Mouse (Mus musculus): ENCODE measurements around the gene Pmpcb.

DNA sequence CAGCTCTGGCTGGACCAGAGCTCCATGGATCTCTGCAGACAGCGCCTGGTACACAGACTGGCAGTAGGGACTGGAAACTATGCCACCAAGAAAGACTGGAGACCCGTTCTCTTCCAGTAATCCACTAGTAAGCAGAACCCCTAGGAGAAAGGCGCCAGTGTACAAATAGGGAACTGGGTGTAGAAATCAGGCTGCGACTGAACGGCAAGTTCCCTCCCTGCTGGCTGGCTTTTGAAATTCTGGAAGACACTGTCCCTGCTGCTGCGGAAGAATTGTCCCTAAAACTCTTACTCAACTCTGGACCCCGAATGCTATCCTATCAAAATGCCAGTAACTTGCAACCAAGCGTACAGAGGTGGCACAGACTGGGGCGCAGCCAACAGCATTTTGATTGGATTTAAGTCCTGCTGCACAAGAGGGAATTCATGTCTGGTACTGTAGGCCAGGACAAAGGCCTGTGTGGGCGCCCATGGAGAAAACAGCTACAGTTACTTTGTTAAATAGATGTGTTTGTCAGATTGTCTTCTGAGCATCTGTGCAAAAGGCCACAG lies 19.7 kb upstream of the Pmpcb start:
- TF ChIP-seq CTCF (IDR thresholded peaks at IDR 0.05; ENCODE audit: low read depth) (no peak), EP300 (IDR thresholded peaks at IDR 0.05; ENCODE audit: low read depth) (no peak)
